Mouse (Mus musculus) heart, adult 2 months (tissue): ENCODE results near the gene Ccm2. TPM values are rescaled to one million over a fixed set of nuclear protein-coding genes. Genes with fewer than 3 reads are reported as not detected.

ENCODE experiments used
- DNase-seq, 2 experiments: peaks; one replicate each; pipeline ENCODE4 v3.0.0; 2021
- H3K27ac ChIP-seq: fragments of 200-600 bp; 2 replicates; pipeline ENCODE4 v1.8.1; 2022
- H3K27me3 ChIP-seq: fragments of 200-500 bp; 2 replicates; pipeline ENCODE4 v1.6.1; 2012; ENCODE audit warnings: mild to moderate bottlenecking, low read length, inconsistent platforms, mixed read lengths; ENCODE audit not compliant: control insufficient read depth, insufficient read depth
- H3K36me3 ChIP-seq: fragments of 200-500 bp; 2 replicates; pipeline ENCODE4 v1.6.1; 2012; ENCODE audit warnings: low read length, inconsistent platforms; ENCODE audit not compliant: control insufficient read depth, insufficient read depth
- H3K4me1 ChIP-seq: fragments of 200-500 bp; 2 replicates; pipeline ENCODE4 v1.6.1; 2011; ENCODE audit warnings: low read length; ENCODE audit not compliant: control insufficient read depth, insufficient read depth
- H3K4me3 ChIP-seq: fragments of 200-600 bp; 2 replicates; pipeline ENCODE4 v1.8.1; 2022
- H3K79me2 ChIP-seq: fragments of 200-500 bp; replicated peaks from 2 replicates; pipeline ENCODE4 v1.6.1; 2012; ENCODE audit warnings: mild to moderate bottlenecking, inconsistent platforms, low read length, moderate library complexity, mixed read lengths; ENCODE audit not compliant: control insufficient read depth, insufficient read depth
- H3K9ac ChIP-seq: fragments of 200-500 bp; 2 replicates; pipeline ENCODE4 v1.6.1; 2012; ENCODE audit warnings: low read depth, mild to moderate bottlenecking, control low read depth, inconsistent platforms, low read length, mixed read lengths
- CTCF ChIP-seq: fragments of 200-600 bp; IDR thresholded peaks from 2 replicates; pipeline ENCODE4 v1.8.1; 2022; ENCODE audit warnings: antibody characterized with exemption, mild to moderate bottlenecking, moderate library complexity
- EP300 ChIP-seq: fragments of 200-500 bp; IDR thresholded peaks from 2 replicates; pipeline ENCODE4 v1.6.1; 2011; ENCODE audit warnings: low read depth, low read length, control low read depth; ENCODE audit not compliant: insufficient read depth
- POLR2A ChIP-seq: fragments of 200-500 bp; IDR thresholded peaks from 2 replicates; pipeline ENCODE4 v1.6.1; 2011; ENCODE audit warnings: mild to moderate bottlenecking, low read depth, low read length, control low read depth; ENCODE audit not compliant: insufficient read depth
- WGBS: fragments of 180-500 bp; shearing (Covaris S2); methylation state at CpG from one replicate; pipeline ENCODE4 v1.1.7; 2018; 5-methylcytosine and 5-hydroxymethylcytosine counted together
- intact Hi-C: fragments of 180-260 bp; cut with DNase I; formaldehyde crosslinking; loops from one replicate; pipeline ENCODE4 v1.15.1; 2025
- polyA plus RNA-seq: library from polyadenylated mRNA; depleted of rRNA; stranded (reverse); fragments of >200 nt; gene quantifications from 2 replicates; pipeline ENCODE4 v1.2.3, GENCODE M21; 2012
- total RNA-seq, 2 experiments: library from RNA; stranded (reverse); gene quantifications; 2 replicates each; pipeline ENCODE4 v1.2.3; 2021

Gene Ccm2
- total and polyA plus RNA-seq, 3 experiments = 25.6 to 54.1 (median 28.5) TPM

DNA sequence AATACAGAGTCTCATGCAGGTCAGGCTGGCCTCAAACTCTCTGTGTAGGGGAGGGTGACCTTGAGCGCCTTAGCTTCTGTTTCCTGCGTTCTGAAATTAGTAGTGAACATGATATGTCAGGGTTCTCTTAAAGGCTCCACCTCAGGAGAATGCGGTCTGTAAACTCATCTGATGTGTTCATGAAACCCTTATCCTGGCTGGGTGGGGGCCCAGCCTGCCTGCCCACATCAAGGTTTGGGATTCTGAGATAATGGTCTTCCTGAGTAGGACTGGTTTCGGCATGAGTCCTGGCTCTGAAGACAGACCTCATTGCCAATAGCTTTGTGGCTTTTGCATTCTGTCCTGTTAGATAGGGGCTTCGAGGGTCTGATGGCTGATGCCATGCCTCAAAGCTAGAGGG is 48.7 kb downstream of the Ccm2 start:
- Histone ChIP-seq H3K79me2 (no peaks in the 10 kb centered on the region), H3K4me3 (no peak overlapping the region), H3K27me3 (no peaks in the 10 kb centered on the region), H3K9ac (no peak overlapping the region), H3K27ac (no peak overlapping the region), H3K4me1 (no peaks in the 10 kb centered on the region), H3K36me3 (no peaks in the 10 kb centered on the region)
- TF ChIP-seq CTCF (no peak), POLR2A (no peak), EP300 (no peak)
- intact Hi-C loops = no loop called here
- WGBS = 75% methylated on average over 5 of the region's 5 CpGs
- no peak for DNase-seq

- Histone ChIP-seq H3K9ac (no peak overlapping the region), H3K27me3 (no peaks in the 10 kb centered on the region), H3K4me1 (no peaks in the 10 kb centered on the region), H3K79me2 (no peaks in the 10 kb centered on the region), H3K27ac (no peak overlapping the region), H3K4me3 (no peak overlapping the region), H3K36me3 (no peaks in the 10 kb centered on the region)
- WGBS = 95% methylated on average over 6 of the region's 6 CpGs
- intact Hi-C loops = no loop called here
- no peak for DNase-seq
- TF ChIP-seq EP300 (no peak), CTCF (no peak)
Measured at GRCm38 (mm10) chr11:6596205-6596604, 49.5 kb downstream of the Ccm2 start.

DNA sequence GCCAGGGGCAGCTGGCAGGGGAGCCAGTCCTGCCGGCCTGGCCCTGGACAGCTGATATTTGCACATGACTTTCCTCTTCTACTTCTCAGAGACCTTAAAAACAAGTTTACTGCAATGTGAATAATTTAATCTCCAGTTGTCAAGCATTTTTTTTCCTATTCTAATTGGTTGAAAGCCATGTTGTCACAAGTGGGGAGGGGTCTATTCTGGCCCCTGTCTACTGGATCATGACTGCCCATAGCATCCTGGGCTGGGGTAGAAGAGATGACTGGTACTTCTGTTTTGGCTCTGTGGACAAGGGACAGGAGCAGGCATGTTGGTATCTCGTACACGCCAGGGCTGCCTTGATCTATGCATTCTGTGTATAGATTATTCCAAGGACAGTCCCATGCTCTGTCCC is 49.9 kb downstream of the Ccm2 start:
- Histone ChIP-seq H3K27me3 (no peaks in the 10 kb centered on the region), H3K4me1 (no peaks in the 10 kb centered on the region), H3K27ac (no peak overlapping the region), H3K36me3 (no peaks in the 10 kb centered on the region), H3K79me2 (no peaks in the 10 kb centered on the region), H3K4me3 (no peak overlapping the region), H3K9ac (no peak overlapping the region)
- intact Hi-C loops = no loop called here
- WGBS = 86% methylated on average over 3 of the region's 3 CpGs
- DNase-seq = no peak
- TF ChIP-seq CTCF (no peak), EP300 (no peak), POLR2A (no peak)

DNA sequence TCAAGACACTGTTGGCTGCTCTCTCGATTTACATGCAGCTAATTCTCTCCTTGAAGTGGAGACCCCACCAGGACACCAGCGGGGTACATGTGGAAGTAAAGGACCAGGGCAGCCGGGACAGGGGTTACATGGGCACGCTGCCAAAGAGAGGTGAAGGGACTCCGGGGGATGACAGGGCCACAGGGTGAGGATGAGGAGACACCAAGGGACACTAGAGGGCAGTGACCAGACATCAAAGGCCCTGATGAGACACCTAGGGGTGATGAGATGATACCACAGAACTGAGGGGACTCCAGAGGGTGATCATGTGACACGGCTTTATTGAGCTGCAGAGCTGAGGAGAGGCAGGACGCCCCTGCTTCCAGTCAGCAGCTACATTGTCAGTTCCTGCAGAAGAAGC is 50.8 kb downstream of the Ccm2 start:
- WGBS = 78% methylated on average over 7 of the region's 7 CpGs
- Histone ChIP-seq H3K79me2 (no peaks in the 10 kb centered on the region), H3K9ac (no peak overlapping the region), H3K4me3 (no peak overlapping the region), H3K27ac (no peak overlapping the region), H3K36me3 (no peaks in the 10 kb centered on the region), H3K4me1 (no peaks in the 10 kb centered on the region), H3K27me3 (no peaks in the 10 kb centered on the region)
- no peak for DNase-seq
- TF ChIP-seq CTCF = no peak
- intact Hi-C loops = no loop called here

- intact Hi-C loops = no loop called here
- Histone ChIP-seq H3K27ac (no peak overlapping the region), H3K36me3 (no peaks in the 10 kb centered on the region), H3K27me3 (no peaks in the 10 kb centered on the region), H3K9ac (no peak overlapping the region), H3K4me3 (no peak overlapping the region), H3K4me1 (no peaks in the 10 kb centered on the region), H3K79me2 (no peaks in the 10 kb centered on the region)
- 68% methylated on average over 19 of the region's 19 CpGs for WGBS
- no peak for DNase-seq
- no peak for TF ChIP-seq POLR2A
- no peak for TF ChIP-seq CTCF
- no peak for TF ChIP-seq EP300
Measured at GRCm38 (mm10) chr11:6598191-6598889, 51.7 kb downstream of the Ccm2 start.

- H3K36me3 ChIP-seq = no peaks in the 10 kb centered on the region
- no peak overlapping the region for H3K27ac ChIP-seq
- no peaks in the 10 kb centered on the region for H3K27me3 ChIP-seq
- no peak overlapping the region for H3K9ac ChIP-seq
- DNase-seq = no peak
- WGBS = 49% methylated on average over 27 of the region's 27 CpGs
- no peak for TF ChIP-seq EP300
- TF ChIP-seq POLR2A = no peak
- no peak for TF ChIP-seq CTCF
- no peaks in the 10 kb centered on the region for H3K79me2 ChIP-seq
- intact Hi-C loops = no loop called here
- no peak overlapping the region for H3K4me3 ChIP-seq
- H3K4me1 ChIP-seq = peaks cover 2% of the 10 kb centered on the region; the same call in 1 of the 2 replicates
Measured at GRCm38 (mm10) chr11:6599011-6599681, 52.5 kb downstream of the Ccm2 start.
